In the genomic region with DNA sequence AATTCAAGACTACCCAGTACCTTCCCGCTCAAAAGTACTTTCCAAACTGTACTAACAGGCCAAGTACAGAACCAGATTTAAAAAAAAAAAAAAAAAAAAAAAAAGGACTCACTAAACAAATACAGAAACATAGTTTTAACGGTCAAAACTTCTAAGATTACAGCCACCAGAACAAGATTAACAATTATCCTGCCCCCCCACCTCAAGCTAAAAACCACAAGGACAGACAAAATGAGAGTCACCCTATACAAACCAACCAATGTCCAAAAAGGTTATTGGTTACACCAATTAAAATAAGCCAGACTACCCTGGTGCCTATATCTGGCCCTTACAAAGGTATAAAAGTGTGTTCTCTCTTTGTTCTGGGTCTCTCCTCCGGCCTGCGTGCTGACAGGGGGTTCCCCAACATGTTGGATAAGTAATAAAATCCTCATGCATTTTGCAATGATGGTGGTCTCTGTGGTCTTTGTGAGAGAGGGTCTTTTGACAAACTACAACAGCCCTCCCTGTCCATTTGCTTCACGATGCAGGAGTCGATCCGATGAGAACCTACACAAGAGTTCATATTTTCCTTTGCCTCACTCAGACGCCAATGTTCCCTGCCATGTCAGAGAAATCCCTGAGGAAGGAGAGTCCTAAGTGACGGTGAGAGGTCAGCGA, we compare ENCODE assay signal across 8 mouse cellular contexts. TPM values are rescaled to one million over a fixed set of nuclear protein-coding genes. Genes with fewer than 3 reads are reported as not detected.
A peak's percentile ranks its signal among the peaks of the same experiment; 100 is the strongest.
DNase-seq lines count a peak whose midpoint lies in the region; ATAC-seq and TF ChIP-seq lines count a peak whose summit lies in the region.

No protein-coding gene starts in this region.

- no peak for TF ChIP-seq EP300 in heart, adult 2 months (IDR thresholded peaks at IDR 0.05; ENCODE audit: insufficient read depth, low read depth, low read length)

- H3K4me1 ChIP-seq in heart, adult 2 months (ENCODE audit: control insufficient read depth, insufficient read depth, low read length), result peaks cover 17% of the 10 kb centered on the region
- H3K4me1 ChIP-seq in thymus, adult 2 months (replicated peaks; ENCODE audit: control insufficient read depth, insufficient read depth, low read length), result peaks cover 30% of the 10 kb centered on the region
- peaks cover 40% of the 10 kb centered on the region for H3K4me1 ChIP-seq in limb, embryonic 15.5 days
- H3K4me1 ChIP-seq in stomach, embryonic 16.5 days (ENCODE audit: control insufficient read depth, insufficient read depth, low read length), result peaks cover 21% of the 10 kb centered on the region

- DNase-seq in heart, adult 2 months, result no peak
- DNase-seq in heart, adult 11 months, result no peak
- DNase-seq in thymus, adult 2 months, result no peak
- DNase-seq in thymus, postnatal 0 days (ENCODE audit: low spot score), result no peak
- no peak for DNase-seq in layer of hippocampus, postnatal 36 days
- DNase-seq in gastrocnemius, postnatal 36 days, result no peak

- peaks cover 4% of the 10 kb centered on the region; the same call in 1 of the 2 replicates for H3K36me3 ChIP-seq in heart, adult 2 months (ENCODE audit: control insufficient read depth, insufficient read depth, low read length)
- no peaks in the 10 kb centered on the region for H3K36me3 ChIP-seq in thymus, adult 2 months (ENCODE audit: control insufficient read depth, insufficient read depth, low read length)
- H3K36me3 ChIP-seq in limb, embryonic 15.5 days, result no peaks in the 10 kb centered on the region
- H3K36me3 ChIP-seq in stomach, embryonic 16.5 days (ENCODE audit: control insufficient read depth, insufficient read depth, low read length), result no peaks in the 10 kb centered on the region

- no peak overlapping the region for H3K4me2 ChIP-seq in limb, embryonic 15.5 days
- no peak overlapping the region for H3K4me2 ChIP-seq in stomach, embryonic 16.5 days (ENCODE audit: low read depth, low read length)

- intact Hi-C loops in heart, adult 2 months (cut with DNase I), result loop anchor here (2.0 kb wide), 1 partner anchor 31 kb away; no protein-coding TSS in a partner anchor
- intact Hi-C loops in gastrocnemius, postnatal 36 days (cut with DNase I), result no loop called here

- H3K9me3 ChIP-seq in limb, embryonic 15.5 days, result no peaks in the 10 kb centered on the region
- no peaks in the 10 kb centered on the region for H3K9me3 ChIP-seq in stomach, embryonic 16.5 days (replicated peaks; ENCODE audit: control insufficient read depth, low read length)

- no peaks in the 10 kb centered on the region for H3K27me3 ChIP-seq in heart, adult 2 months (ENCODE audit: control insufficient read depth, insufficient read depth, low read length)
- H3K27me3 ChIP-seq in thymus, adult 2 months (ENCODE audit: control insufficient read depth, insufficient read depth, low read length), result no peaks in the 10 kb centered on the region
- H3K27me3 ChIP-seq in limb, embryonic 15.5 days, result no peaks in the 10 kb centered on the region
- no peaks in the 10 kb centered on the region for H3K27me3 ChIP-seq in stomach, embryonic 16.5 days (ENCODE audit: control insufficient read depth, insufficient read depth, low read length)

- 66% methylated on average over 10 of the region's 10 CpGs for WGBS in heart, adult 2 months
- WGBS in thymus, adult 2 months, result 64% methylated on average over 10 of the region's 10 CpGs
- 69% methylated on average over 10 of the region's 10 CpGs for WGBS in limb, embryonic 15.5 days
- 80% methylated on average over 10 of the region's 10 CpGs for WGBS in stomach, embryonic 16.5 days

- TF ChIP-seq POLR2A in heart, adult 2 months (IDR thresholded peaks at IDR 0.05; ENCODE audit: insufficient read depth, low read depth, low read length), result no peak
- TF ChIP-seq POLR2A in thymus, adult 2 months (IDR thresholded peaks at IDR 0.05; ENCODE audit: control insufficient read depth, extremely low read depth, insufficient read depth, low read length, poor library complexity), result no peak

- no peak for TF ChIP-seq CTCF in heart, adult 2 months (IDR thresholded peaks at IDR 0.05)
- no peak for TF ChIP-seq CTCF in thymus, adult 2 months (IDR thresholded peaks at IDR 0.05; ENCODE audit: borderline replicate concordance, control insufficient read depth, extremely low read depth, insufficient read depth, low read length, poor library complexity)

- peak overlapping the region; percentile 83 for H3K27ac ChIP-seq in heart, adult 2 months
- H3K27ac ChIP-seq in thymus, adult 2 months (ENCODE audit: control insufficient read depth, insufficient read depth, low read length), result peak overlapping the region; percentile 99
- H3K27ac ChIP-seq in limb, embryonic 15.5 days, result 0 out of 2 replicates have a peak overlapping the region, but pooled peaks have one; percentile 38
- H3K27ac ChIP-seq in stomach, embryonic 16.5 days (ENCODE audit: low read length), result peak overlapping the region; percentile 81; the same call in 1 of the 2 replicates

- no peak for ATAC-seq in limb, embryonic 15.5 days (ENCODE audit: insufficient number of reproducible peaks, low FRiP score, low TSS enrichment, low read depth)
- no peak for ATAC-seq in stomach, embryonic 16.5 days (ENCODE audit: insufficient read depth, low FRiP score)

- H3K9ac ChIP-seq in heart, adult 2 months (ENCODE audit: low read depth, low read length), result no peak overlapping the region; the same call in 1 of the 2 replicates
- H3K9ac ChIP-seq in limb, embryonic 15.5 days, result no peak overlapping the region
- H3K9ac ChIP-seq in stomach, embryonic 16.5 days (ENCODE audit: low read length), result no peak overlapping the region

- H3K4me3 ChIP-seq in heart, adult 2 months, result no peak overlapping the region
- H3K4me3 ChIP-seq in thymus, adult 2 months (ENCODE audit: control insufficient read depth, insufficient read depth, low read length), result no peak overlapping the region
- H3K4me3 ChIP-seq in limb, embryonic 15.5 days, result no peak overlapping the region
- no peak overlapping the region for H3K4me3 ChIP-seq in stomach, embryonic 16.5 days (replicated peaks; ENCODE audit: low read length)

- H3K79me2 ChIP-seq in heart, adult 2 months (replicated peaks; ENCODE audit: control insufficient read depth, insufficient read depth, low read length), result peaks cover 2% of the 10 kb centered on the region

RNA-seq across cellular contexts. Expression of a gene that starts 54.5 kb away (rescaled TPM):
- 10 to 100 TPM; 66.4 to 68.1 TPM for total RNA-seq in heart, adult 2 months (2021)
- 22.7 and 39.4 TPM in 2 replicates for polyA plus RNA-seq in heart, adult 2 months (2012; rRNA removed)
- 11.3 and 12.2 TPM in 2 replicates for polyA plus RNA-seq in thymus, adult 2 months (2012; rRNA removed)
- polyA plus RNA-seq in thymus, postnatal 0 days (2015; fragmentation: Nextera tagmentation; extraction: Ambion mirVana), result 13.5 and 15.1 TPM in 2 replicates
- polyA plus RNA-seq in limb, embryonic 15.5 days (2015; fragmentation: Nextera tagmentation; extraction: Ambion mirVana), result 22.7 and 25.2 TPM in 2 replicates
- 10.4 and 13.9 TPM in 2 replicates for polyA plus RNA-seq in stomach, embryonic 16.5 days (2015; fragmentation: Nextera tagmentation; extraction: Ambion mirVana)
- 10 to 100 TPM; 48.9 to 53.6 TPM for total RNA-seq in layer of hippocampus, postnatal 36 days (2021)
- total RNA-seq in gastrocnemius, postnatal 36 days (2021), result 10 to 100 TPM; 60.0 to 78.1 TPM

Comparison
In these comparisons a context has a peak if more than half of its experiments do, and no peak if none do; other contexts are left out.
1. H3K27ac ChIP-seq: peak in every context shown above with its lines; median percentile 99 in thymus, adult 2 months; 83 in heart, adult 2 months; 81 in stomach, embryonic 16.5 days; 38 in limb, embryonic 15.5 days.